Mouse (Mus musculus): ENCODE results near the gene Rnf41. TPM values are rescaled to one million over a fixed set of nuclear protein-coding genes. Genes with fewer than 3 reads are reported as not detected.

Rnf41 gene
- polyA plus RNA-seq, 1 experiment: 17.0 TPM

- H3K4me1 ChIP-seq: peaks cover 52% of the 10 kb centered on the region
Measured at GRCm38 (mm10) chr10:128457676-128458075, 46.2 kb downstream of the Rnf41 start.

GRCm38 (mm10) chr10:128458348-128458718 is 46.9 kb downstream of the Rnf41 start:
- Histone ChIP-seq H3K36me3 (replicated peaks; ENCODE audit: low read length) (peaks cover 27% of the 10 kb centered on the region), H3K27me3 (replicated peaks) (no peaks in the 10 kb centered on the region), H3K4me1 (peaks cover 50% of the 10 kb centered on the region), H3K9me3 (no peaks in the 10 kb centered on the region), H3K4me3 (replicated peaks) (peak overlapping the region; percentile 98)
- TF ChIP-seq GATA1 (IDR thresholded peaks at IDR 0.05; ENCODE audit: borderline replicate concordance, low read length) (no peak), FLI1 (IDR thresholded peaks at IDR 0.05; ENCODE audit: low read length) (no peak)

More at GRCm38 (mm10) chr10:128457676-128458075, 46.2 kb downstream of the Rnf41 start:
- no peaks in the 10 kb centered on the region for H3K9me3 ChIP-seq
- H3K36me3 ChIP-seq (replicated peaks; ENCODE audit: low read length): peaks cover 21% of the 10 kb centered on the region
- TF ChIP-seq FLI1 (IDR thresholded peaks at IDR 0.05; ENCODE audit: low read length) (no peak), GATA1 (IDR thresholded peaks at IDR 0.05; ENCODE audit: borderline replicate concordance, low read length) (no peak)
- no peak overlapping the region for H3K4me3 ChIP-seq (replicated peaks)
- no peaks in the 10 kb centered on the region for H3K27me3 ChIP-seq (replicated peaks)

GRCm38 (mm10) chr10:128458719-128459408 is 47.4 kb downstream of the Rnf41 start, which contains the start of gene Smarcc2:
Gene Smarcc2 (plus strand): TSS chr10:128459248.
- TF ChIP-seq GATA1 (IDR thresholded peaks at IDR 0.05; ENCODE audit: borderline replicate concordance, low read length) (no peak), FLI1 (IDR thresholded peaks at IDR 0.05; ENCODE audit: low read length) (no peak)
- H3K27me3 ChIP-seq (replicated peaks): no peaks in the 10 kb centered on the region
- H3K4me3 ChIP-seq (replicated peaks): peak within 1 kb of the TSS; percentile 98
- peaks cover 33% of the 10 kb centered on the region for H3K36me3 ChIP-seq (replicated peaks; ENCODE audit: low read length)
- H3K9me3 ChIP-seq: no peaks in the 10 kb centered on the region
- peaks cover 48% of the 10 kb centered on the region for H3K4me1 ChIP-seq

- Histone ChIP-seq H3K4me1 (peaks cover 47% of the 10 kb centered on the region), H3K9me3 (no peaks in the 10 kb centered on the region), H3K4me3 (replicated peaks) (peak overlapping the region; percentile 98), H3K27me3 (replicated peaks) (no peaks in the 10 kb centered on the region), H3K36me3 (replicated peaks; ENCODE audit: low read length) (peaks cover 40% of the 10 kb centered on the region)
- TF ChIP-seq FLI1 (IDR thresholded peaks at IDR 0.05; ENCODE audit: low read length): no peak
- TF ChIP-seq GATA1 (IDR thresholded peaks at IDR 0.05; ENCODE audit: borderline replicate concordance, low read length): no peak
Measured at GRCm38 (mm10) chr10:128459409-128460269, 48.2 kb downstream of the Rnf41 start.

- Histone ChIP-seq H3K4me1 (peaks cover 41% of the 10 kb centered on the region), H3K36me3 (replicated peaks; ENCODE audit: low read length) (peaks cover 46% of the 10 kb centered on the region), H3K4me3 (replicated peaks) (peak overlapping the region; percentile 98), H3K27me3 (replicated peaks) (no peaks in the 10 kb centered on the region), H3K9me3 (no peaks in the 10 kb centered on the region)
- TF ChIP-seq FLI1 (IDR thresholded peaks at IDR 0.05; ENCODE audit: low read length) (no peak), GATA1 (IDR thresholded peaks at IDR 0.05; ENCODE audit: borderline replicate concordance, low read length) (no peak)
Measured at GRCm38 (mm10) chr10:128460270-128460630, 48.8 kb downstream of the Rnf41 start.

- Histone ChIP-seq H3K4me1 (no peaks in the 10 kb centered on the region; the same call in 1 of the 2 replicates), H3K36me3 (replicated peaks; ENCODE audit: low read length) (peaks cover 96% of the 10 kb centered on the region), H3K9me3 (no peaks in the 10 kb centered on the region), H3K4me3 (replicated peaks) (no peak overlapping the region), H3K27me3 (replicated peaks) (no peaks in the 10 kb centered on the region)
- TF ChIP-seq GATA1 (IDR thresholded peaks at IDR 0.05; ENCODE audit: borderline replicate concordance, low read length): no peak
- no peak for TF ChIP-seq FLI1 (IDR thresholded peaks at IDR 0.05; ENCODE audit: low read length)
Measured at GRCm38 (mm10) chr10:128474366-128474765, 62.9 kb downstream of the Rnf41 start.

- H3K9me3 ChIP-seq: no peaks in the 10 kb centered on the region
- no peak for TF ChIP-seq GATA1 (IDR thresholded peaks at IDR 0.05; ENCODE audit: borderline replicate concordance, low read length)
- no peak for TF ChIP-seq FLI1 (IDR thresholded peaks at IDR 0.05; ENCODE audit: low read length)
- H3K36me3 ChIP-seq (replicated peaks; ENCODE audit: low read length): peaks cover 94% of the 10 kb centered on the region
- no peaks in the 10 kb centered on the region for H3K27me3 ChIP-seq (replicated peaks)
- peaks cover 33% of the 10 kb centered on the region for H3K4me1 ChIP-seq
- no peak overlapping the region for H3K4me3 ChIP-seq (replicated peaks)
Measured at GRCm38 (mm10) chr10:128486370-128486769, 74.9 kb downstream of the Rnf41 start.

- H3K9me3 ChIP-seq: no peaks in the 10 kb centered on the region
- peaks cover 88% of the 10 kb centered on the region for H3K36me3 ChIP-seq (replicated peaks; ENCODE audit: low read length)
- no peaks in the 10 kb centered on the region for H3K27me3 ChIP-seq (replicated peaks)
- peaks cover 45% of the 10 kb centered on the region for H3K4me1 ChIP-seq
- H3K4me3 ChIP-seq (replicated peaks): no peak overlapping the region
- TF ChIP-seq FLI1 (IDR thresholded peaks at IDR 0.05; ENCODE audit: low read length): no peak
- no peak for TF ChIP-seq GATA1 (IDR thresholded peaks at IDR 0.05; ENCODE audit: borderline replicate concordance, low read length)
Measured at GRCm38 (mm10) chr10:128487861-128488712, 76.6 kb downstream of the Rnf41 start.

GRCm38 (mm10) chr10:128488776-128489175 is 77.3 kb downstream of the Rnf41 start:
- H3K36me3 ChIP-seq (replicated peaks; ENCODE audit: low read length): peaks cover 81% of the 10 kb centered on the region
- H3K9me3 ChIP-seq: no peaks in the 10 kb centered on the region
- TF ChIP-seq FLI1 (IDR thresholded peaks at IDR 0.05; ENCODE audit: low read length): no peak
- no peak for TF ChIP-seq GATA1 (IDR thresholded peaks at IDR 0.05; ENCODE audit: borderline replicate concordance, low read length)

More at GRCm38 (mm10) chr10:128488776-128489175, 77.3 kb downstream of the Rnf41 start:
- peaks cover 45% of the 10 kb centered on the region for H3K4me1 ChIP-seq
- H3K27me3 ChIP-seq (replicated peaks): no peaks in the 10 kb centered on the region
- no peak overlapping the region for H3K4me3 ChIP-seq (replicated peaks)
